Mouse (Mus musculus) bone marrow macrophage, adult 2 months (primary cell): ENCODE data around the gene Fbxo28.

ENCODE experiments used
- CTCF ChIP-seq: IDR thresholded peaks from 2 replicates; pipeline ENCODE4 v1.5.1; 2012; ENCODE audit warnings: low read depth, mild to moderate bottlenecking, low read length, moderate library complexity
- POLR2A ChIP-seq: IDR thresholded peaks from 2 replicates; pipeline ENCODE4 v1.6.1; 2012; ENCODE audit warnings: mild to moderate bottlenecking, low read depth, low read length, borderline replicate concordance

DNA sequence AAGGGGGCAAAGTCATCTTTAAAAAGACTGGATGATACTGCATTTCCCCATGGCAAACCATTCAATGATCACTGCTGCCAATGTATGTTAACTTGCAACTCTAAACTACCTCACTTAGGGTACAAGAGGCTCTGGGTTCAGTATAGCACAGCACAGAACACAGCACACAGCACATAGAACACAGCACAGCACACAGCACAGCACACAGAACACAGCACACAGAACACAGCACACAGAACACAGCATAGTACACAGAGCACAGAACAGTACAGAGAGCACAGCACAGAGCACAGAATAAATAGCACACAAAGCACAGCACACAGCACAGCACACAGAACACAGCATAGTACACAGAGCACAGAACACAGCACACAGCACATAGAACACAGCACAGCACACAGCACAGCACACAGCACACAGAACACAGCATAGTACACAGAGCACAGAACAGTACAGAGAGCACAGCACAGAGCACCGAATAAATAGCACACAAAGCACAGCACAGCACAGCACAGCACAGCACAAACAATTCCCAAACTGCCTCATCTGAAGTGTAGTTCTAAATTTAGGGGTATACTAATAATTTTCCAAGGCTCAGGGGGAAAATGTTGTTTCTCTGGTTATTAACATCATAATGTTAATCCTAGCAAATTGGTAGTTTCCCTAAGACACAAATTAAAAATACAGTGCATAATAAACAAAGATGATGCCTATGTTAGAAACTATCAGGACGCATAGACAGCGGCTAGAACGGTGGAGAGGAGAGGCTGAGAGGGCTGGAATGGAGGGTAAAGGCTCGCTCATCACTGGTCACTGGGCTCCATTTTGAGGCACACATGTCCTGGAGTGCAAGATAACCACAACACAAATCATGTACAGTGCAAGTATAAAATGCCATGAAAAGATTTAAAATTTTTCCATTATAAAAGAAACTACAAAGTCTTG, 9.1 kb downstream of the Fbxo28 start:
- TF ChIP-seq CTCF (no peak), POLR2A (no peak)
